Mouse (Mus musculus): ENCODE results near the gene Gnb4. TPM values are rescaled to one million over a fixed set of nuclear protein-coding genes. Genes with fewer than 3 reads are reported as not detected.

The Gnb4 gene
- total and polyA plus RNA-seq, 3 experiments = 0.38 to 5.0 (median 0.41) TPM

DNA sequence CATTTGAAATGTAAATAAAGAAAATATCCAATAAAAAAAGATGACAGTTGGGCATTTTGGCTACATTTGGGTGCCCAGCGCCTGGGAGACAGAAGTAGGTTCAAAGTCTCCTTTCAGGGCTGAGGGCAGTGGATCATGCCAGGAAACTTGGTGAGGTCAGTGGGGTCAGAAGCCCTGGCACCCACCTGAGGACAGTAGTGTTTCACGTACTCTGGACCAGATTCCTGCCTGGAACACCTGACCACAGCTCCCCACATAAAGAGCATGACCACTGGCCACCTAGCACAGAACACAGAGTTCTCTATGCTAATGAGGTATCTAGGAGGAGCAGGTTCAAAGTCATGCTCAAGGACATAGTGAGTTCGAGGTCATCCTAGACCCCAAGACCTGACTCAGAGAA is 41.2 kb downstream of the Gnb4 start:
- dilution Hi-C loops (cut with MboI; ENCODE audit: extremely low pct_ligation_motif_present, extremely low pct_unique_long_range_greater_than_20kb, low sequenced_read_pairs) = no loop called here
- H3K9me3 ChIP-seq (replicated peaks; ENCODE audit: low read length) = no peaks in the 10 kb centered on the region
- H3K4me2 ChIP-seq (ENCODE audit: insufficient read depth, low read depth, poor library complexity, severe bottlenecking) = no peak overlapping the region
- no peaks in the 10 kb centered on the region for H3K79me2 ChIP-seq (replicated peaks; ENCODE audit: control insufficient read depth, extremely low read depth, insufficient read depth, poor library complexity, severe bottlenecking)
- no peaks in the 10 kb centered on the region for H3K27me3 ChIP-seq (replicated peaks)
- no peak overlapping the region for H3K4me3 ChIP-seq (replicated peaks in 1 of 3; ENCODE audit: low read depth in 2 of 3, low read length in 2 of 3, poor library complexity in 1 of 3)
- H3K27ac ChIP-seq (ENCODE audit: insufficient read depth, low read depth) = no peak overlapping the region
- DNase-seq (ENCODE audit: extremely low read depth) = no peak
- in situ Hi-C loops (cut with MboI; ENCODE audit: low pct_ligation_motif_present, low pct_unique_long_range_greater_than_20kb, low sequenced_read_pairs) = no loop called here
- no peaks in the 10 kb centered on the region for H3K4me1 ChIP-seq (ENCODE audit: control insufficient read depth in 1 of 2, insufficient read depth in 2 of 2)
- TF ChIP-seq ZMIZ1 (IDR thresholded peaks at IDR 0.05; ENCODE audit: low read depth, low read length) (no peak), ZNF384 (IDR thresholded peaks at IDR 0.05; ENCODE audit: low read depth, low read length) (no peak), MEF2A (IDR thresholded peaks at IDR 0.05; ENCODE audit: borderline replicate concordance, low read depth, low read length) (no peak)
- H3K9ac ChIP-seq (ENCODE audit: insufficient read depth, low read depth) = no peak overlapping the region
- H3K36me3 ChIP-seq (replicated peaks in 1 of 2; ENCODE audit: control insufficient read depth in 1 of 2, insufficient read depth in 1 of 2, low read length in 1 of 2) = peaks cover 27 to 69% of the 10 kb centered on the region in 2 experiments

DNA sequence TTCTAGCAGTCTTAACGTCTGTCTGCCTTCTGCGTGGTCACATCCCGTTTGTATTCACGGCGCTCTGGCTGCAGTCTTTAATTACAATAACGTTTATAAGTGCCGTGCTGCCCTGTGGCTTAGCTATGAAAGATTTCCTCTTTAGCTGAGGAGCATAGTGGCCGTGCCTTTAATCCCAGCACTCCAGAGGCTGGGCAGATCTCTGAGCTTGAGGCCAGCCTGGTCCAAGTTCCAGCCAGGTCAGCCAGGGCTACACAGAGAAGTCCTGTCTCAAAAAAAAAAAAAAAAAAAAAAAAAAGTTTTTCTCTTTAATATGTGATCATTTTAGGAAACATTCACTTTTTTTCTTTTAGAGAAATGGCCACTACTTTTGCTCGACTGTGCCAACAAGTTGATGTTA is 42.5 kb downstream of the Gnb4 start:
- Histone ChIP-seq H3K4me3 (replicated peaks in 1 of 3; ENCODE audit: low read depth in 2 of 3, low read length in 2 of 3, poor library complexity in 1 of 3) (no peak overlapping the region), H3K4me2 (ENCODE audit: insufficient read depth, low read depth, poor library complexity, severe bottlenecking) (no peak overlapping the region), H3K9me3 (replicated peaks; ENCODE audit: low read length) (no peaks in the 10 kb centered on the region), H3K27me3 (replicated peaks) (no peaks in the 10 kb centered on the region), H3K9ac (ENCODE audit: insufficient read depth, low read depth) (no peak overlapping the region), H3K79me2 (replicated peaks; ENCODE audit: control insufficient read depth, extremely low read depth, insufficient read depth, poor library complexity, severe bottlenecking) (no peaks in the 10 kb centered on the region), H3K27ac (ENCODE audit: insufficient read depth, low read depth) (no peak overlapping the region), H3K4me1 (ENCODE audit: control insufficient read depth in 1 of 2, insufficient read depth in 2 of 2) (no peaks in the 10 kb centered on the region), H3K36me3 (replicated peaks in 1 of 2; ENCODE audit: control insufficient read depth in 1 of 2, insufficient read depth in 1 of 2, low read length in 1 of 2) (peaks cover 34 to 78% of the 10 kb centered on the region in 2 experiments)
- in situ Hi-C loops (cut with MboI; ENCODE audit: low pct_ligation_motif_present, low pct_unique_long_range_greater_than_20kb, low sequenced_read_pairs) = no loop called here
- dilution Hi-C loops (cut with MboI; ENCODE audit: extremely low pct_ligation_motif_present, extremely low pct_unique_long_range_greater_than_20kb, low sequenced_read_pairs) = no loop called here
- TF ChIP-seq HCFC1 (IDR thresholded peaks at IDR 0.05; ENCODE audit: low read depth, low read length) (no peak), EP300 (IDR thresholded peaks at IDR 0.05; ENCODE audit: low read length) (no peak), USF2 (conservative IDR thresholded peaks at IDR 0.05; ENCODE audit: low read depth, low read length) (no peak), ZC3H11A (IDR thresholded peaks at IDR 0.05; ENCODE audit: low read depth, low read length) (no peak), MEF2A (IDR thresholded peaks at IDR 0.05; ENCODE audit: borderline replicate concordance, low read depth, low read length) (no peak), USF1 (IDR thresholded peaks at IDR 0.05; ENCODE audit: low read depth, low read length) (no peak), MAX (IDR thresholded peaks at IDR 0.05; ENCODE audit: low read length) (no peak), ELF1 (IDR thresholded peaks at IDR 0.05; ENCODE audit: low read depth, low read length) (no peak), TBP (conservative IDR thresholded peaks at IDR 0.05; ENCODE audit: low read depth, low read length) (no peak), BHLHE40 (IDR thresholded peaks at IDR 0.05; ENCODE audit: low read depth, low read length) (no peak), KAT2A (IDR thresholded peaks at IDR 0.05; ENCODE audit: insufficient replicate concordance, low read length) (no peak), JUN (IDR thresholded peaks at IDR 0.05; ENCODE audit: insufficient read depth, low read depth, low read length) (no peak)
- DNase-seq (ENCODE audit: extremely low read depth) = no peak

DNA sequence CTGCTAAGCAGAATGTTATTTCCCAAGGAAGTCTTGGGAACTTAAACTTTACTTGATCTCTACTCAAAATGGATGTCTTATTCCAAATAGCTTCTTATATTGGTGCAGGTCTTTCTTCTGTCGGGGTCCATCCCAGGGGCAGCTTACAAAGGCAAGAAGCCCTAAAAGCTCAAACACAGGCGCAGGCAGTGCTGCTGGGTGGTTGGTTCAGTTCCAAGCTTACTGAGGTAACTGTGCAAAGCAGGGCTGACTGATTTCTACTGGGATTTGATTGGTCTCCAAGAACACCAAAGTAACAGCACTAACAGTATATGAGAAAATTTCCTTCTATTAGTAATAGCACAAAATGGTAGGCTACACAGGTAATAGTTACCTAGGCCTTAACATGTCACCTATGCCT is 43.3 kb downstream of the Gnb4 start:
- Histone ChIP-seq H3K36me3 (replicated peaks in 1 of 2; ENCODE audit: control insufficient read depth in 1 of 2, insufficient read depth in 1 of 2, low read length in 1 of 2) (peaks cover 40 to 83% of the 10 kb centered on the region in 2 experiments), H3K79me2 (replicated peaks; ENCODE audit: control insufficient read depth, extremely low read depth, insufficient read depth, poor library complexity, severe bottlenecking) (no peaks in the 10 kb centered on the region), H3K4me1 (ENCODE audit: control insufficient read depth in 1 of 2, insufficient read depth in 2 of 2) (no peaks in the 10 kb centered on the region), H3K27ac (ENCODE audit: insufficient read depth, low read depth) (no peak overlapping the region), H3K4me2 (ENCODE audit: insufficient read depth, low read depth, poor library complexity, severe bottlenecking) (no peak overlapping the region), H3K27me3 (replicated peaks) (no peaks in the 10 kb centered on the region), H3K9me3 (replicated peaks; ENCODE audit: low read length) (peaks cover 2% of the 10 kb centered on the region), H3K9ac (ENCODE audit: insufficient read depth, low read depth) (no peak overlapping the region), H3K4me3 (replicated peaks in 1 of 3; ENCODE audit: low read depth in 2 of 3, low read length in 2 of 3, poor library complexity in 1 of 3) (no peak overlapping the region)
- dilution Hi-C loops (cut with MboI; ENCODE audit: extremely low pct_ligation_motif_present, extremely low pct_unique_long_range_greater_than_20kb, low sequenced_read_pairs) (no loop called here), in situ Hi-C loops (cut with MboI; ENCODE audit: low pct_ligation_motif_present, low pct_unique_long_range_greater_than_20kb, low sequenced_read_pairs) (no loop called here)
- no peak for DNase-seq (ENCODE audit: extremely low read depth)
- TF ChIP-seq HCFC1 (IDR thresholded peaks at IDR 0.05; ENCODE audit: low read depth, low read length) = no peak
- TF ChIP-seq PAX5 (IDR thresholded peaks at IDR 0.05; ENCODE audit: low read length) = no peak

All from CH12.LX (cell line).